Mouse (Mus musculus) neural tube, embryonic 14.5 days (tissue): ENCODE results near the gene Mc3r. TPM values are rescaled to one million over a fixed set of nuclear protein-coding genes. Genes with fewer than 3 reads are reported as not detected.

Source experiments
- ATAC-seq: fragments of 200-750 bp; cut with Nextera tagmentation; 2 replicates; pipeline ENCODE4 v1.8.0; 2017; ENCODE audit warnings: low read depth, mild to moderate bottlenecking, moderate TSS enrichment, moderate library complexity
- H3K27ac ChIP-seq: fragments of 300-500 bp; sonication (generic); 2 replicates; pipeline ENCODE4 v1.5.1; 2014; ENCODE audit warnings: low read depth, mild to moderate bottlenecking, control low read depth, low read length, moderate library complexity, mixed read lengths
- H3K27me3 ChIP-seq: fragments of 300-500 bp; sonication (generic); 2 replicates; pipeline ENCODE4 v1.6.1; 2014; ENCODE audit warnings: low read length; ENCODE audit not compliant: control insufficient read depth, insufficient read depth
- H3K36me3 ChIP-seq: fragments of 300-500 bp; sonication (generic); 2 replicates; pipeline ENCODE4 v1.6.1; 2014; ENCODE audit warnings: low read length, mixed read lengths; ENCODE audit not compliant: control insufficient read depth, insufficient read depth
- H3K4me1 ChIP-seq: fragments of 300-500 bp; sonication (generic); 2 replicates; pipeline ENCODE4 v1.6.1; 2014; ENCODE audit warnings: low read length; ENCODE audit not compliant: control insufficient read depth, insufficient read depth
- H3K4me2 ChIP-seq: fragments of 300-500 bp; sonication (generic); 2 replicates; pipeline ENCODE4 v1.6.1; 2014; ENCODE audit warnings: mild to moderate bottlenecking, low read depth, low read length, control low read depth
- H3K4me3 ChIP-seq: fragments of 300-500 bp; sonication (generic); 2 replicates; pipeline ENCODE4 v1.5.1; 2014; ENCODE audit warnings: low read depth, low read length, control low read depth, mixed read lengths
- H3K9ac ChIP-seq: fragments of 300-500 bp; sonication (generic); replicated peaks from 2 replicates; pipeline ENCODE4 v1.6.1; 2014; ENCODE audit warnings: low read depth, mild to moderate bottlenecking, control low read depth, low read length, mixed read lengths
- H3K9me3 ChIP-seq: fragments of 300-500 bp; sonication (generic); 2 replicates; pipeline ENCODE4 v1.6.1; 2016; ENCODE audit warnings: low read length; ENCODE audit not compliant: control insufficient read depth
- WGBS: fragments of 180-500 bp; shearing (Covaris S2); extraction: QIAGEN DNeasy Blood & Tissue Kit; methylation state at CpG from one replicate; pipeline ENCODE4 v1.1.7; 2014; 5-methylcytosine and 5-hydroxymethylcytosine counted together
- polyA plus RNA-seq: library from polyadenylated mRNA; unstranded; fragments of >200 nt; fragmentation: Nextera tagmentation; extraction: Ambion mirVana; gene quantifications from 2 replicates; pipeline ENCODE4 v1.2.1, GENCODE M21; 2014

Gene Mc3r
- polyA plus RNA-seq, 1 experiment from 2014 or later, result 0.12 TPM

- Histone ChIP-seq H3K4me1 (no peaks in the 10 kb centered on the region), H3K4me3 (no peak overlapping the region), H3K27ac (no peak overlapping the region), H3K27me3 (no peaks in the 10 kb centered on the region), H3K9me3 (no peaks in the 10 kb centered on the region), H3K36me3 (no peaks in the 10 kb centered on the region), H3K4me2 (no peak overlapping the region), H3K9ac (no peak overlapping the region)
- ATAC-seq, result no peak
- 92% methylated on average over 6 of the region's 6 CpGs for WGBS
Measured at GRCm38 (mm10) chr2:172263216-172263615, 14.9 kb downstream of the Mc3r start.

GRCm38 (mm10) chr2:172269907-172270306 is 21.6 kb downstream of the Mc3r start:
- Histone ChIP-seq H3K4me1 (0 out of 2 replicates have a peak, but pooled peaks cover 8% of the 10 kb centered on the region), H3K4me3 (no peak overlapping the region), H3K4me2 (no peak overlapping the region), H3K36me3 (no peaks in the 10 kb centered on the region), H3K9ac (no peak overlapping the region; the same call in 1 of the 2 replicates), H3K27me3 (no peaks in the 10 kb centered on the region), H3K9me3 (no peaks in the 10 kb centered on the region), H3K27ac (peak overlapping the region; percentile 71)
- ATAC-seq, result peak; percentile 76; the same call in 1 of the 2 replicates
- WGBS, result 65% methylated on average over 11 of the region's 11 CpGs

GRCm38 (mm10) chr2:172270485-172270944 is 22.2 kb downstream of the Mc3r start:
- H3K36me3 ChIP-seq, result no peaks in the 10 kb centered on the region
- peak overlapping the region; percentile 71 for H3K27ac ChIP-seq
- ATAC-seq, result peak; percentile 59; the same call in 1 of the 2 replicates
- H3K27me3 ChIP-seq, result no peaks in the 10 kb centered on the region
- H3K9me3 ChIP-seq, result no peaks in the 10 kb centered on the region
- WGBS, result 18% methylated on average over 9 of the region's 9 CpGs
- 0 out of 2 replicates have a peak, but pooled peaks cover 8% of the 10 kb centered on the region for H3K4me1 ChIP-seq
- H3K4me3 ChIP-seq, result no peak overlapping the region
- no peak overlapping the region for H3K9ac ChIP-seq
- H3K4me2 ChIP-seq, result no peak overlapping the region

GRCm38 (mm10) chr2:172270974-172271697 is 22.8 kb downstream of the Mc3r start:
- WGBS, result 51% methylated on average over 12 of the region's 12 CpGs
- Histone ChIP-seq H3K9ac (0 out of 2 replicates have a peak overlapping the region, but pooled peaks have one; percentile 8), H3K4me3 (no peak overlapping the region), H3K27me3 (no peaks in the 10 kb centered on the region), H3K36me3 (no peaks in the 10 kb centered on the region), H3K4me1 (0 out of 2 replicates have a peak, but pooled peaks cover 8% of the 10 kb centered on the region), H3K4me2 (no peak overlapping the region), H3K27ac (peak overlapping the region; percentile 71), H3K9me3 (no peaks in the 10 kb centered on the region)
- no peak for ATAC-seq

- Histone ChIP-seq H3K4me3 (no peak overlapping the region), H3K27ac (no peak overlapping the region), H3K27me3 (no peaks in the 10 kb centered on the region), H3K36me3 (no peaks in the 10 kb centered on the region), H3K9ac (no peak overlapping the region), H3K4me2 (no peak overlapping the region), H3K4me1 (0 out of 2 replicates have a peak, but pooled peaks cover 8% of the 10 kb centered on the region), H3K9me3 (no peaks in the 10 kb centered on the region)
- no peak for ATAC-seq
- WGBS, result 82% methylated on average over 8 of the region's 8 CpGs
Measured at GRCm38 (mm10) chr2:172274662-172275061, 26.4 kb downstream of the Mc3r start.

- no peaks in the 10 kb centered on the region for H3K9me3 ChIP-seq
- 0 out of 2 replicates have a peak, but pooled peaks cover 2% of the 10 kb centered on the region for H3K4me1 ChIP-seq
- no peak overlapping the region for H3K27ac ChIP-seq
- 67% methylated on average over 5 of the region's 5 CpGs for WGBS
- H3K27me3 ChIP-seq, result no peaks in the 10 kb centered on the region
- H3K36me3 ChIP-seq, result no peaks in the 10 kb centered on the region
- ATAC-seq, result no peak
- no peak overlapping the region for H3K4me2 ChIP-seq
- H3K4me3 ChIP-seq, result no peak overlapping the region
- H3K9ac ChIP-seq, result no peak overlapping the region
Measured at GRCm38 (mm10) chr2:172276155-172276554, 27.9 kb downstream of the Mc3r start.

GRCm38 (mm10) chr2:172278979-172279378 is 30.7 kb downstream of the Mc3r start:
- WGBS, result 81% methylated on average over 3 of the region's 3 CpGs
- no peak overlapping the region for H3K9ac ChIP-seq
- H3K27ac ChIP-seq, result no peak overlapping the region
- H3K36me3 ChIP-seq, result no peaks in the 10 kb centered on the region
- no peak for ATAC-seq
- peaks cover 10% of the 10 kb centered on the region; the same call in 1 of the 2 replicates for H3K4me1 ChIP-seq
- no peaks in the 10 kb centered on the region for H3K9me3 ChIP-seq
- no peaks in the 10 kb centered on the region for H3K27me3 ChIP-seq
- H3K4me2 ChIP-seq, result no peak overlapping the region
- no peak overlapping the region for H3K4me3 ChIP-seq

GRCm38 (mm10) chr2:172282071-172282710 is 33.9 kb downstream of the Mc3r start:
- H3K4me2 ChIP-seq, result no peak overlapping the region
- H3K27me3 ChIP-seq, result no peaks in the 10 kb centered on the region
- H3K36me3 ChIP-seq, result no peaks in the 10 kb centered on the region
- peak overlapping the region; percentile 53; the same call in 1 of the 2 replicates for H3K27ac ChIP-seq
- peaks cover 10% of the 10 kb centered on the region; the same call in 1 of the 2 replicates for H3K4me1 ChIP-seq
- H3K4me3 ChIP-seq, result no peak overlapping the region
- no peaks in the 10 kb centered on the region for H3K9me3 ChIP-seq
- no peak overlapping the region for H3K9ac ChIP-seq
- peak; percentile 68; the same call in 1 of the 2 replicates for ATAC-seq
- WGBS, result 33% methylated on average over 19 of the region's 19 CpGs

- Histone ChIP-seq H3K36me3 (no peaks in the 10 kb centered on the region), H3K4me2 (no peak overlapping the region), H3K4me3 (no peak overlapping the region), H3K4me1 (peaks cover 2% of the 10 kb centered on the region; the same call in 1 of the 2 replicates), H3K27me3 (no peaks in the 10 kb centered on the region), H3K9ac (no peak overlapping the region), H3K9me3 (no peaks in the 10 kb centered on the region), H3K27ac (no peak overlapping the region)
- no peak for ATAC-seq
- 97% methylated on average over 1 of the region's 1 CpGs for WGBS
Measured at GRCm38 (mm10) chr2:172287715-172288114, 39.4 kb downstream of the Mc3r start.
